ENCODE assay signal across 7 mouse cellular contexts in the genomic region with DNA sequence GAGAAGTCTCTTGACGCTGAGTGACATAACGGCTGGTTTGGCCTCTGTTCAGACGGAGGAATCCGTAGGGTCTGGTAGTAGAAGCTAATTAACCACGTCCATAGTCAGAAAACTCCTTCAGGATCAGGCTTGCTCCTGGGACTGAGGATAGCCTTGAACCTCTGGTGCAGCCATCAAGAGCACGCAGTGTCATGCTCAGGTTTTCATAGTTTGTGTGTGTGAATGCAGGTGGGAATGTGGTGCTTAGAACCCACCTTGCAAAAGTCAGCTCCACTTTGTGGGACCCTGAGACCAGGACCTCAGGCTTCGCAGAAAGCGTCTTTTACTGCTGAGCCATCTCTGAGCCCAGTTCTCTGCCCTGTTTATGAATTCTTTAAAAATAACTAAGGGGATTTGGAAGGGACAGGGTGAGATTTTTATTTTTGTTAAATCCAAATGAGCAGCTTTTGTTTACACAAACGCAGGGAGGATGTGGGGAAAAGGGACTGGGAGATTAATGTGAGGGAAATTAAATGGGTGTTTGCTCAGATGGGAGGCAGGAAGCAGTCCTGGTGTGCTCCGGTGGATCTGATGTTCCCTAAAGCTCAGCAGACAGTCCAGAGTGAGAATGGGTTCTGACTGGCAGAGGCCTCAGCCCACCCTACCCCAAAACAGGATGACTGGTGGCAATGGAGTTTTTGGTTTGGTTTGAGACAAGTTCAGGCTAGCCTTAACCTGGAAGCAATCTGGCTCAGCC. TPM values are rescaled to one million over a fixed set of nuclear protein-coding genes. Genes with fewer than 3 reads are reported as not detected.
DNase-seq lines count a peak whose midpoint lies in the region; ATAC-seq and TF ChIP-seq lines count a peak whose summit lies in the region.

No protein-coding gene starts in this region.

- no peak for DNase-seq in spleen, adult 2 months (ENCODE audit: low read depth in 1 of 2, low spot score in 2 of 2)
- no peak for DNase-seq in spleen, postnatal 10 days (ENCODE audit: low spot score in 2 of 2)
- peak; percentile 68 to 69 for DNase-seq in heart, adult 9 months (ENCODE audit: low spot score in 2 of 2)
- peak; percentile 48 for DNase-seq in kidney, postnatal 10 days
- no peak for DNase-seq in thymus, postnatal 25 days
- DNase-seq in embryo, embryonic 11 days, result no peak

- H3K27me3 ChIP-seq in spleen, adult 2 months (ENCODE audit: control insufficient read depth, insufficient read depth, low read length), result no peaks in the 10 kb centered on the region
- no peaks in the 10 kb centered on the region for H3K27me3 ChIP-seq in stomach, embryonic 16.5 days (ENCODE audit: control insufficient read depth, insufficient read depth, low read length)

- no peak for TF ChIP-seq CTCF in spleen, adult 2 months (IDR thresholded peaks at IDR 0.05; ENCODE audit: extremely low read depth, insufficient read depth, insufficient read length, insufficient replicate concordance)

- H3K9ac ChIP-seq in stomach, embryonic 16.5 days (ENCODE audit: low read length), result 0 out of 2 replicates have a peak overlapping the region, but pooled peaks have one; percentile 13

- H3K27ac ChIP-seq in spleen, adult 2 months (ENCODE audit: insufficient read depth, low read length), result peak overlapping the region; percentile 22
- peak overlapping the region; percentile 64 for H3K27ac ChIP-seq in stomach, embryonic 16.5 days (ENCODE audit: low read length)

- H3K9me3 ChIP-seq in stomach, embryonic 16.5 days (replicated peaks; ENCODE audit: control insufficient read depth, low read length), result no peaks in the 10 kb centered on the region

- no peak for ATAC-seq in stomach, embryonic 16.5 days (ENCODE audit: insufficient read depth, low FRiP score)

- WGBS in spleen, adult 2 months, result 45% methylated on average over 10 of the region's 10 CpGs
- 38% methylated on average over 10 of the region's 10 CpGs for WGBS in stomach, embryonic 16.5 days

- H3K4me2 ChIP-seq in stomach, embryonic 16.5 days (ENCODE audit: low read depth, low read length), result peak overlapping the region; percentile 65

- peaks cover 38% of the 10 kb centered on the region for H3K4me1 ChIP-seq in spleen, adult 2 months (ENCODE audit: control insufficient read depth, insufficient read depth, insufficient read length)
- H3K4me1 ChIP-seq in stomach, embryonic 16.5 days (ENCODE audit: control insufficient read depth, insufficient read depth, low read length), result peaks cover 54% of the 10 kb centered on the region

- no peak for TF ChIP-seq POLR2A in spleen, adult 2 months (IDR thresholded peaks at IDR 0.05; ENCODE audit: low read depth, low read length)

- H3K4me3 ChIP-seq in spleen, adult 2 months (ENCODE audit: extremely low read depth, insufficient read depth, insufficient read length), result peak overlapping the region; percentile 5
- peak overlapping the region; percentile 1; the same call in 1 of the 2 replicates for H3K4me3 ChIP-seq in stomach, embryonic 16.5 days (replicated peaks; ENCODE audit: low read length)

- H3K36me3 ChIP-seq in spleen, adult 2 months (ENCODE audit: control insufficient read depth, insufficient read depth, low read length), result peaks cover 26% of the 10 kb centered on the region
- peaks cover 21% of the 10 kb centered on the region; the same call in 1 of the 2 replicates for H3K36me3 ChIP-seq in stomach, embryonic 16.5 days (ENCODE audit: control insufficient read depth, insufficient read depth, low read length)

RNA-seq across cellular contexts. Expression of gene Txnip, which starts 4.4 kb away (rescaled TPM):
- 423 and 439 TPM in 2 replicates for polyA plus RNA-seq in spleen, adult 2 months (2012; rRNA removed)
- 164 and 179 TPM in 2 replicates for polyA plus RNA-seq in stomach, embryonic 16.5 days (2015; fragmentation: Nextera tagmentation; extraction: Ambion mirVana)

RNA-seq across cellular contexts. Expression of gene Gm16253, which starts 14.7 kb away (rescaled TPM):
- polyA plus RNA-seq in spleen, adult 2 months (2012; rRNA removed), result 0.18 TPM in 1 of 2 replicates, not detected in the other
- polyA plus RNA-seq in stomach, embryonic 16.5 days (2015; fragmentation: Nextera tagmentation; extraction: Ambion mirVana), result 0.89 and 1.1 TPM in 2 replicates

RNA-seq across cellular contexts. Expression of gene Polr3gl, which starts 31.9 kb away (rescaled TPM):
- polyA plus RNA-seq in spleen, adult 2 months (2012; rRNA removed), result 9.2 and 10.7 TPM in 2 replicates
- polyA plus RNA-seq in stomach, embryonic 16.5 days (2015; fragmentation: Nextera tagmentation; extraction: Ambion mirVana), result 26.4 and 29.8 TPM in 2 replicates

RNA-seq across cellular contexts. Expression of gene Ankrd34a, which starts 34.3 kb away (rescaled TPM):
- 0.14 and 0.15 TPM in 2 replicates for polyA plus RNA-seq in spleen, adult 2 months (2012; rRNA removed)
- 2.2 and 2.7 TPM in 2 replicates for polyA plus RNA-seq in stomach, embryonic 16.5 days (2015; fragmentation: Nextera tagmentation; extraction: Ambion mirVana)

RNA-seq across cellular contexts. Expression of gene Hfe2, which starts 37.1 kb away (rescaled TPM):
- polyA plus RNA-seq in spleen, adult 2 months (2012; rRNA removed), result 0.18 and 0.32 TPM in 2 replicates
- polyA plus RNA-seq in stomach, embryonic 16.5 days (2015; fragmentation: Nextera tagmentation; extraction: Ambion mirVana), result 0.50 and 3.8 TPM in 2 replicates

Comparison
In these comparisons a context has a peak if more than half of its experiments do, and no peak if none do; other contexts are left out.
1. DNase-seq: peak in heart, adult 9 months (2 of 2) and kidney, postnatal 10 days (single experiment); none in spleen, adult 2 months (0 of 2), spleen, postnatal 10 days (0 of 2), thymus, postnatal 25 days (single experiment) and embryo, embryonic 11 days (single experiment).